Mouse (Mus musculus) telencephalon, adult 2 months (tissue): ENCODE measurements around the gene Gm21119.
"Not testable (repeated sequence)": the region's sequence is repeated elsewhere in the genome, so short reads cannot be mapped to it uniquely, and the experiment has no call there.

Experiments
- DNase-seq: peaks from one replicate; pipeline ENCODE4 v3.0.0-alpha.2; 2011; ENCODE audit warnings: low read depth, low spot score

Gm21119 gene

DNA sequence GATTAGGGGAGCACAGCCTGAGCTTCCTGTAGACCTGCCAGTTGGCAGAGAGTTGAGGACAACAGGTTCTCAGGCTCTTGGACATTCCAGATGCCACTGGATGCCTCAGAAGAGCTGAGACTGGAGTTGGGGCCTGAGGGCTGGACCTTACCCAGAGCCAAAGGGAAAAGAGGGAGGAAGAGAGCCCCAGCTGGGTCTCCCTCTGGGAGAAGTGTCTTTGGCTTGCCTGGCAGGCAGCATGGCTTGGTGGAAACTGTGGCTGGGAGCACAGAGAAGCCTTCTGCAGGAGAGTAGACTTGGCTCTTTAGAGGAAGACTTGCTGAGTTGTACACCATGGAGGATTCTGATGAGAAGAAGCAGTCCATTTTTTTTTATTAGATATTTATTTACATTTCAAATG is 38.3 kb downstream of the Gm21119 start:
- DNase-seq: not testable (repeated sequence)

- not testable (repeated sequence) for DNase-seq
These were observed 63.7 kb downstream of the Gm21119 start for GRCm38 (mm10) chr8:20678418-20678817.
